Mouse (Mus musculus) MEL (cell line): ENCODE results near the gene Actl6a.

Source experiments
- KAT2A ChIP-seq: conservative IDR thresholded peaks from 2 replicates; pipeline ENCODE4 v1.6.1; 2012; ENCODE audit warnings: low read depth, low read length, improper control_type of control experiment, inconsistent platforms
- POLR2A ChIP-seq, 2 experiments: IDR thresholded peaks; 2 replicates each; pipeline ENCODE4 v1.6.1; 2011 to 2012; ENCODE audit warnings: low read length in 2 of 2, mild to moderate bottlenecking in 2 of 2, control low read depth in 1 of 2, improper control_type of control experiment in 1 of 2, low read depth in 1 of 2, moderate library complexity in 1 of 2; ENCODE audit not compliant: control insufficient read depth in 1 of 2, insufficient read depth in 1 of 2, poor library complexity in 1 of 2
- ZKSCAN1 ChIP-seq: IDR thresholded peaks from 2 replicates; pipeline ENCODE4 v1.6.1; 2012; ENCODE audit warnings: low read depth, mild to moderate bottlenecking, inconsistent platforms, low read length, improper control_type of control experiment, moderate library complexity
- ZNF384 ChIP-seq: IDR thresholded peaks from 2 replicates; pipeline ENCODE4 v1.6.1; 2012; ENCODE audit warnings: low read depth, mild to moderate bottlenecking, inconsistent platforms, low read length, improper control_type of control experiment

GRCm38 (mm10) chr3:32763902-32764301 is 57.8 kb downstream of the Actl6a start:
- TF ChIP-seq ZKSCAN1 (no peak), KAT2A (no peak), POLR2A (IDR thresholded peaks at IDR 0.05; ENCODE audit: control insufficient read depth in 1 of 2, insufficient read depth in 1 of 2, low read depth in 1 of 2, low read length in 2 of 2, poor library complexity in 1 of 2) (no peak), ZNF384 (no peak)
